Mouse (Mus musculus): ENCODE measurements at regions not wholly inside any gene's neighbourhood (a gene's known extent, or its start where the extent isn't known, plus 50 kb on each side); places are given as distances from the start of the nearest gene placed in this dataset.

- H3K4me1 ChIP-seq (replicated peaks): peaks cover 42% of the 10 kb centered on the region
- H3K9ac ChIP-seq: no peak overlapping the region
- WGBS: 69% methylated on average over 10 of the region's 10 CpGs
- no peak overlapping the region for H3K27ac ChIP-seq (ENCODE audit: poor library complexity, severe bottlenecking)
- no peak for ATAC-seq (ENCODE audit: insufficient number of reproducible peaks, low FRiP score)
- H3K4me2 ChIP-seq: no peak overlapping the region
- H3K36me3 ChIP-seq: no peaks in the 10 kb centered on the region
- no peaks in the 10 kb centered on the region for H3K27me3 ChIP-seq (replicated peaks)
- no peaks in the 10 kb centered on the region for H3K9me3 ChIP-seq (replicated peaks)
- no peak overlapping the region for H3K4me3 ChIP-seq
These were observed 59.7 kb upstream of the Kazn start for GRCm38 (mm10) chr4:142298770-142299337.

GRCm38 (mm10) chr4:142292760-142293159, 53.6 kb upstream of the Kazn start:
- H3K27ac ChIP-seq (ENCODE audit: poor library complexity, severe bottlenecking): no peak overlapping the region
- no peaks in the 10 kb centered on the region for H3K9me3 ChIP-seq (replicated peaks)
- H3K4me3 ChIP-seq: no peak overlapping the region
- H3K27me3 ChIP-seq (replicated peaks): no peaks in the 10 kb centered on the region; the same call in 1 of the 2 replicates
- WGBS: 81% methylated on average over 7 of the region's 7 CpGs
- peaks cover 12% of the 10 kb centered on the region; the same call in 1 of the 2 replicates for H3K4me1 ChIP-seq (replicated peaks)
- ATAC-seq (ENCODE audit: insufficient number of reproducible peaks, low FRiP score): no peak
- H3K9ac ChIP-seq: no peak overlapping the region
- no peaks in the 10 kb centered on the region for H3K36me3 ChIP-seq
- no peak overlapping the region for H3K4me2 ChIP-seq

- Histone ChIP-seq H3K4me3 (no peak overlapping the region), H3K27ac (ENCODE audit: poor library complexity, severe bottlenecking) (no peak overlapping the region), H3K27me3 (replicated peaks) (no peaks in the 10 kb centered on the region; the same call in 1 of the 2 replicates), H3K9me3 (replicated peaks) (no peaks in the 10 kb centered on the region), H3K9ac (no peak overlapping the region), H3K4me2 (no peak overlapping the region), H3K4me1 (replicated peaks) (peaks cover 12% of the 10 kb centered on the region; the same call in 1 of the 2 replicates), H3K36me3 (no peaks in the 10 kb centered on the region)
- 84% methylated on average over 9 of the region's 9 CpGs for WGBS
- no peak for ATAC-seq (ENCODE audit: insufficient number of reproducible peaks, low FRiP score)
These were observed 53.1 kb upstream of the Kazn start for GRCm38 (mm10) chr4:142292334-142292733.

GRCm38 (mm10) chr4:142291366-142291765, 52.2 kb upstream of the Kazn start:
- WGBS: 69% methylated on average over 3 of the region's 3 CpGs
- H3K9me3 ChIP-seq (replicated peaks): no peaks in the 10 kb centered on the region
- no peaks in the 10 kb centered on the region for H3K36me3 ChIP-seq
- no peak overlapping the region for H3K4me2 ChIP-seq
- no peak for ATAC-seq (ENCODE audit: insufficient number of reproducible peaks, low FRiP score)
- H3K4me3 ChIP-seq: no peak overlapping the region
- no peak overlapping the region for H3K9ac ChIP-seq
- H3K4me1 ChIP-seq (replicated peaks): peaks cover 6% of the 10 kb centered on the region; the same call in 1 of the 2 replicates
- H3K27ac ChIP-seq (ENCODE audit: poor library complexity, severe bottlenecking): no peak overlapping the region
- no peaks in the 10 kb centered on the region; the same call in 1 of the 2 replicates for H3K27me3 ChIP-seq (replicated peaks)

Measured in heart, embryonic 12.5 days (tissue).